Mouse (Mus musculus): ENCODE results near the gene Polg.
A peak's percentile ranks its signal among the peaks of the same experiment; 100 is the strongest.

Gene Polg

DNA sequence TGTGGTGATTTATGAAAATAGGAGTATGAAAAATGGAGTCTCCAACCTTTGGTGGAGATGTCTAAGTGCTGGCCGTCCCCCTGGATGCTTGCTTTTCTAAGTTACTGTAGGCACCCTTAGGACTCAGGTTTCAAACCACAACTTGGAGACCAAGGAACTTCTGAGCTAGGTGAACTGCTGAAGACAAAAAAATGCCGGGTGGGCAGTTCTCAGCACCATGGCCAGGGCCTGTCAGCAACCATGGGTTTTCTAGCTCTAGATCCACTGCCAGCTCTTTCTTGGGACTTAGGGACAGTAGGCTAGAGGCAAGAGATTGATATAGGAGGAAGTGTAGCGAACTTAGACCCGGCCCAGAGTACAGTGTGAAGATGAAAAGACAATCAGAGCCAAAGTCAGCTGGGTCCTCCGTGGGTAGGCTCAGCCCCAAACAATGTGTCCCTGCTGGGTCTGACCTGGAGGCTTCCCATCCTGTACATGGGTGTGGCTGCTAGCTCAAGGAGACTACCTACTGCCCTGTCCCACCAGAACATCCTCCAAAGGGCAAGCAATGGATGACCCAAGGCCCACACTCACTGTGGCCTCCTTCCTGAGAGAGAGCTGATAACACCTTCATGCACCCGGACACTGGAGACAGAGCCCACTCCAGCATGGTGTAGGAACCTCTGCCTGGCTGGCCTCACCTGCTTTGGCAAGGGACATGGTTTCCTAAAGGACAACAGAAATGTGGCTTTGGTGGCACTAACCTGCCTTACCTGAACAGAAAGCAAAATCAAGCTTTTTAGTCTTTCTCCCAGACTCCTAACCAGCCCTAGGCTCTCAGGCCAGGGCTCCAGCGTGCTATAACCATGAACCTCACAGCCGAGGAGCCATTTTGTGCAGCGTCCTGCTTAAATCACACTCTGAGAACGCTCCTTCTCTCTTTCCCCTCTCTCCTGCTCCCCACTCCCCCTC, 36.3 kb upstream of the Polg start:
- DNase-seq (ENCODE audit: low spot score): no peak

DNA sequence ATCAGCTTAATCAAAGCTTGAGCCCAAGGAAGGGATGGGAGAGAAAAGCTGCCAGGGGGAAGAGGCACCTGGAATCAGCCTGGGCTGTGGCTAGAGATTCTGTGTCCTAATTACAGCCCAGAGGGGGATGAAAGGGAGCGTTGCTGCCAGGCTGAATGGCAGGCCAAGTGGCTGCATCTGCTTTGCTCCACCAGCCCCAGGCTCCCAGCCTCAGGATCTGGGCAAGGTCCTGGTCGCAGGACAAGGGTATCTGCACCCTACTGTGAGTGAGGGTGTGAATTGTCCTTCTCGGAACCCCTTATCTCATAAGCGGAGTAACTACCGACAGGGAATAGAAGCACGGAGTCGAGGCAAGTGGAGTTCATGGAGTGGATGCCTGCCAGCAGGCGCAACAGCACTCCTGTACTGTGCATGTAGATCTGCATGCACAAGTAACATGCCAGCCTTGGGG, 35.4 kb upstream of the Polg start:
- DNase-seq (ENCODE audit: low spot score): no peak

DNA sequence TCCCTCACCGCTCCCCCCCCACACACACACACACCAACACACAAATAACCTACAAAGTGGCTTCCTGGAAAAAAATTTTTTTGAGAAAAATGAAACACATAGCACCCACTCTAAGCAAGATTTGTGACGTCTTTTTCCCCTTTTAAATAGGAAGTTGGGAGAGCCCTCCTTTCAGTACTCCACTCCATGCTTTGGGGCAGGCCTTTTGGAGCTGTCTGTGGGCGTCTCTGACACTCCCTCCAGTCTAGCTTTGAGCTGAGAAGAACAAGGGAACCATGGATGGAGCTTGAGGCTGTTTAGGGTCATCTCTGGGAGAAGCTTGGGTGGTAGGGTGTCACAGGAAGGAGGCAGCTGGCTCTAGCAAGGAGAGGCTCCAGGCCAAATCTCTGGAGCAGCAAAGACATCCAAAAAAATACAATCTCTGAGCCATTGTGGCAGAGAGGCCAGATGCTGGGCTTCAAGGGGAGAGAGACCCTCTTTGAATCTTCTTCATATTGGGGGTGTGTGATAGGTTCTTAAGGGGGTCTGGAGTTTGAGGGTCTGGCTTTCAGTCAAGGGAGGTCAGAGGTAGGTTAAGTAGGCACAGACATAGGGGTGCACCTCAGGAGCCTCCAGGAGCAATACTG, 34.6 kb upstream of the Polg start:
- DNase-seq (ENCODE audit: low spot score): no peak

DNA sequence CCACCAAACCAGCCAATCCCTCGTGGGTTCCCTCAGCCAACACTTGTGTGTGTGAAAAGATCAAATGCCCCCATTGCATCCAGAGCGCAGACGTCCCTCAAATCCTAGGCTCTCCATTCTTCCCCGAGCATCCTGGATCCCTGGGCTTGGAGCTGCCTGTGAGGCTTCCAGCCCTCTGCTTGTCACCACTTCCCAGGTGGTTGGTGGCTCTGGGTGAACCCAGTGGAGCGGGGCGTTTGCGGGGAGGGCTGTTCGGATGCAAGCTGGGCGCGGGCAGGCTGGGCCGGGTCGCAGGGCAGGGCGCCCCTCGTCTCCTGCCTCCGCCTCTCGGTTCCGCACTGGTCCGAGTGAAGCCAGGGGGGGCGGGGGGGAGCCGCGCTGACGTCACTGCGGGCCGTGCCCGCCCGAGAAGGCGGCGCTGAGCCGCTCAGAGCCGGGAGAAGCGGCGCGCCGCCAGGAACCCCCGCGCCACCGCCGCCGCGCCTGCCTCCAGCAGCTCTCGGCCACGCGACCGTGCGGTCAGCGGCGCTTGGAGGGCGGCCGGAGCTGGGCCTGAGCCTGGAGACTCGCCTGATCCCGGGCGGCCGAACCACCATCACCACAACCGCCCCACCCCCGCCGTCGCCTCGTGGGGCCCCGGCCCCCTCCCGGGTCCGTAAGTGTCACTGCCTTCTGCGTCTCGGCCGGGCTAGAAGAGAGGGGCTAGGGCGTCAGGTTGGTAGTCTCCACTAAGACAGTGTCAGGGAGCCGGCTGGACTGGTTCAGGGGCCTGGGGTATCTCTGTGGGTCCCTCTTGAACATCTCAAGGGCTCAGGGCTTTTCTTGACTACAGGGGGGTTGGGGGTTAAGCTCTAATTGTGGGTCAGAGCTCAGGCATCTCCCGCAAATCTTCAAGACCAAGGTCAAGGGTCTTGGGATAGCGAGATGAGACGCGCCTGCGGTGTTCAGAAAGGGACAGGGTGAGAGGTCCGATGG, 33.7 kb upstream of the Polg start:
- DNase-seq (ENCODE audit: low spot score): no peak

DNA sequence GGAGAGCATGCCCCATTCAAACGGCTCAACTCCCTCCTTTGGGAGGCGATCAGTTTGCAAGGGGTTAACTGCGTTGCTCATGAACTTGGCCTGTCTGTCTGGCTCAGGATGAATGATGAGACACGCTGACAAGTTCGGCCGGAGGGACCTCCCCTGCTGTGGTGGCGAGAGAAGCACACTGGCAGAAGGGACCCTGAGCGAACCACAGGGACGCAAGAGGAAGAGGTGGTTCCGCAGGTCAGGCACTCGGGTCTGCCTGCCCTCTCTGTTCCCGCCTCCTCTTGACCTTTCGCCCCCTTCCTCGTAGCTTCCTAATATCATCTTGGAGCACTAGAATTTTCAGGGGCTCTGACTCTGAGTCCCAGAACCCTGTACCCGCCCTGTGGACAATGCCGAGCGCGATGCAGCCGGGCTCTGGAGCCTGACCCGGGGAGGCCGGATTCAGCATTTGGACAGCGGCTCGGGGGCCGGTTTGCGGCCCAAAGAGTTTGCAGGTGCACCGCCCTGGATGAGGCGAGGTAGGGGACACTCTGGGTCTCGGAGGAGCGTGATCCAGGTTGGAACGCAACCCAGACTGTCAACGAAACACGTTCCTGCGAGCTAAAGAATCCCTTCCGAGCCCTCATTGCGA, 32.9 kb upstream of the Polg start:
- DNase-seq (ENCODE audit: low spot score): peak; percentile 79

DNA sequence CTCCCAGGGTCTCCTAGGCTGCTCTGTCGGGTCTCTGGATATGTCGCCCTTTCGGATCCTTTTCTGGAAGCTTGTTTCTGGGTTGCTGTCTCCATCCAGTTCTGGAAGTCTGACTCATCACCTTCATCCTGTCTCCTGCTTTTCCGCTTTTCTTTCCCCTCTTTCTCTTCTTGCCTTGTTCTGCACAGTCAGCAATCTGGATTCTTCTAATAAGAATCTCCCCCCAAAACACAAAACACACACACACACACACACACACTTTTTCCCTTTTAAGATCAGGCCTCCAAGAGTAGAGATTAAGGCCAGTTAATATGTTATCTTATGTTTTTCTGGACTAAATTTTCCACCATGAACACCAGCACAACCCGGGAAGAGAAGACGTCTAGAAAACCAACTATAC, 32.2 kb upstream of the Polg start:
- no peak for DNase-seq (ENCODE audit: low spot score)

DNA sequence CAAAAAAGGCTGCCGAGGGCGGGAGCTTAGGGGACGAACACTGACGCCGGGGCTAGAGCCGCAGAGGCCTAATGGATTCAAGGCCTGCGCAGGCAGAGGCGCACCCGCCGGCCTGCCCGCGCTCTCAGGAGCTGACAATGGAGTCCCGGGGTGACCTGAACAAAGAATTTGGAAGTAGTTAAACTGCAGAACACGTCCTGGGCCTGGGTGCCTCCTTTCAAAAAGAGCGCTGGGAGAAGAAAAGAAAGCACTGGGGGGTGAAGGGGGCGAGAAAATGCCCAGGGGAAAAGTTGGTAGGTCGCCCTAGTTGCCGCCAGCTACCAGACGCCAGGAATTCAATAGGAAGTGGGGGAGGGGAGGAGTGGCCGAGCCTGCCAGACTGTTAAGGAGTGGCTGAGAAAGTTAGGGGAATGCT, 31.5 kb upstream of the Polg start:
- no peak for DNase-seq (ENCODE audit: low spot score)

DNA sequence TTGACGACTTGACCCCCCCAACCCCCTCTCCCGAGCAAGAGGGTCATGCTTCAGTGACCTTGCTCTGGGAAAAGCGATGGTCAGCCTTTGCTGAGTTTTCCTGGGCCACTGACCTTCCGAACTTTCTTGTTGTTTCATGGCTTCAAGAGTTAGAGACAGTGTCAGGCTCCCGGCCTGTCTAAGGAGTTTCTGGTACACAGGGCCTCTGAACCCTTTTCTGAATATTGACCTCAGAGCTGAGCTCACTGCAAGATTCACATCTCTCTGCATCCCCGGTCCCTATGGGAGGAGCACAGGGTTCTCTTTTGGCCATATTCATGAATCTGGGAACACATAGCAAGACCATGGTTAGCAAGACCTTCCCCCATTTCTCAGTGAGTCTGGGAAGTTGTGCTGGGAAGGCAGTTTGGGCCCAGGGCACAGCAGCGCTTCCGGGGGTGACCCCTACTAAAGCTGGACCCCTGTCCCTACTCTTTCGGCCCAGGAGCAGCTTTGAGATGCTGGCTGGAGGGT, 30.7 kb upstream of the Polg start:
- DNase-seq (ENCODE audit: low spot score): no peak

DNA sequence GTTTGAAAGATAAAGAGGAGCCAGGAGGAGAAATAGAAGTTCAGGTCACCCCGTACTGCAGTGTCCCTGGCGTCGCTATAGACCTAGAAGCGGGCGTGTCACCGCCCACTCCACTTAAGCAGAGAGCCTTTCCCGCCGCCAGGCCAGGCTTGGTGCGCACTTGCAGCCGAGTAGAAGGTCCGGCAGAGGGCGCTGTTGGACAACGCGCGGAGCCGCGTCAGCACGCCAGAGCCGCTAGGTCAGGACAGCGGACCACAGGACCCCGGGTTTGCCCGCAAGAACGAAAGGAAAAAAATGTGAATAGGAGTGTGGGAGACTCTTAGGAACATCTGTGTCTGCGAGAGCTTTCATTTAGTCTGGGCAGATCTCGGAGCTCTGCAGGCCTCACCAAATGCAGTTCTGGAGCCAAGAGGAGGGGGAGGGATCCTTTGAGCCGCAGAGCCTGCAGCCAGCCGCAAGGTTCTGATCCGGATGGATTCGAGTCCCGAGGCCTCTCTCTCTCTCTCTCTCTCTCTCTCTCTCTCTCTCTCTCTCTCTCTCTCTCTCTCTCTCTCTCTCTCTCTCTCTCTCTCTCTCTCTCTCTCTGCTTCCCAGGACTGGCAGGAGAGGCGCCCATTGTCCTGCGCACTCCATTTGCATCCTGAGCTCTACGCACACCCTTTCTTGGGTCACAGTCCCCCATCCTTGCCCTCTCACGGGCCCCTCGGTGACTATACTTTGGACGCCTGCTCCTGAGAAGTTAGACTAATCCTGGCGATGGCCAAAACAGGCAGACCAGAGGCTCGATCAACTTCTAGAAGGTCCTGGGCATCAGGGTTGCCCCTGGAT, 30.0 kb upstream of the Polg start:
- peak; percentile 94 for DNase-seq (ENCODE audit: low spot score)

DNA sequence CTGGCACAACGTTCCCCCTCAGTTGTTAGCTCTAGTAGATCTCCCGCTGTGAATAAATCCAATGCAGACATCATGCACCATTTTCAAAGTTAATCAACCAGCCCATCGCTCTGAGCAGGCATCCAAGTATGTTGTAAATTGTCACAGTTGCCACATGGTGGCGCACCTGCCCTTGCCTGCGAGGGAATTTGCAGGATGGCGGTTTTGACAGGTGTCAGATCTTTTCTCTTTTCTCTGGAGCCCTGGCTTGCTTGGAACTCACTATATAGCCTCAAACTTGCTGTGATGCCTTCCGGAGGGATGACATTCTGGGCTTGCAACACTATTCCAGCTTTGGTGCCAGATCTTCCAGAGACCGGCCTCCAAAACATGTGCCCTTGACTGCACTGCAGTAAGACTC, 27.8 kb upstream of the Polg start:
- peak; percentile 75 for DNase-seq (ENCODE audit: low spot score)

DNA sequence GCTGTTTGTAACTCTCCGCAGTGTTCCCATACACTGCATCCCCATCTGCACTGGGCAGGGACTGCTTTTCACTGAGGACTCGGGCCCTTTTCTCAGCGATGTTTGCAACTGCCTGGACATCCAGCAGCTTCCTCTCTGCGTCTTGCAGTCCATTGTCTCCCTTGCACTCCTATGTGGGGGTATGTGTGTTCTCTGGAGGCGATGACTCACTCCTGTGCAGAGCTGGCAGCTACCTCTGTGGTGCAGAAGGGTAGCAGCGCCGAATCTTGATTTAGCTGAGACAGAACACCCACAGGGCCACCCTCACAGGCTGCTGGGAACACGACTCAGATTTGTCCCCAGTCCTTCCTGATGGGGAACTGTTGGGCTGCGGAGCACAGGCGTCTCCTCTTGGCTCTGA, 20.4 kb upstream of the Polg start:
- no peak for DNase-seq (ENCODE audit: low spot score)

DNA sequence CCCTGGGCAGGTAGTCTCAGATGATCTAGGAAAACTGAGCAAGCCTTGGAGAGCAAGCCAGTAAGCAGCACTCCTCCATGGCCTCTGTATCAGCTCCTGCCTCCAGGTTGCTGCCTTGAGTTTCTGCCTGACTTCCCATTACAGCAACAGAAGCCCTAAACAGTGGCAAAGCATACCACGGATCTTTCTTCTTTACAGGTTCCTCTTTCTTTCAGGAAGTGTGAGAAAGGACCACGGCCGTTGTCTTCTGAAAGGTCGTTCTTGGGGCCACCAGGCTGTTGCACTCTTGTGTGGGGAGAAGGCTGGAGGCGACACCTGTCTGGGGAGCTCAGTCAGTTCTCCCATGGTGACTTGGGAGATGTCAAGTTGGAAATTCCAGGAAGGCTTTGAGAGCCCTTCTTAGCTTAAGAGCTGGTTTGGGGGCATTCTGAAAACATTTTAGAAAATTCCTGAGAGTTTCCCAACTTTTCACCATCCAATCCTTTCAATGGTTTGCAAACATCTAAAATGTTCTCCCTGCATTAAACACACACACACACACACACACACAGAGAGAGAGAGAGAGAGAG, 8.8 kb upstream of the Polg start:
- DNase-seq (ENCODE audit: low spot score): no peak

DNA sequence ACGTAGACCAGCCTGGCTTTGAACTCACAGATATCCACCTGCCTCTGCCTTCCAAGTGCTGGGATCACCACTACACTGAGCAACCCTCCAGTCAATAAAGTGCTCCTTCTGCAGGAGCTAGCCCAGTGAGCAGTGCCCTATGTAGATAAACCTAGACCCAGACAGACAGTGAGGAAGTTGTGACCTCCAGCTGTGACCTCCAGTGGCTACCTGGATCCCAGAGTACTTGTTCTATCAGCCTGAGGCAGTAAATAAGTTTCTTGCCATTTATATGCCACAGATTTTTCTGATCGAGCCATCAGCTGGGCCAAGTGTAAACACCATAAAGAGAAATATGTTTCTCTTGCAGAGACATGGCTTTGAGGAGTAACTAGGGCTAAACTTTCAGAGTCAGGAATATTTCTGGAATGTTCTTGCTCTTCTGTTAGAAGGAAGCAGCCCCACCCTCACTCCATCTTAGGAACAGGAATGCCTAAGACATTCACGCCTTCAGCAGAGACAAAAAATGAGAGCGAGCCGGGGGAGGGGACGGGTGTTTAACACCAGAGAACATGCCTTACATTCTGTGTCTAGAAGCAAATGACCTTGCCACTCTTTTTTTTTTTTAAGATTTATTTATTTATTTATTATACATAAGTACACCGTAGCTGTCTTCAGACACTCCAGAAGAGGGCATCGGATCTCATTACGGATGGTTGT, 7.5 kb upstream of the Polg start:
- DNase-seq (ENCODE audit: low spot score): no peak

DNA sequence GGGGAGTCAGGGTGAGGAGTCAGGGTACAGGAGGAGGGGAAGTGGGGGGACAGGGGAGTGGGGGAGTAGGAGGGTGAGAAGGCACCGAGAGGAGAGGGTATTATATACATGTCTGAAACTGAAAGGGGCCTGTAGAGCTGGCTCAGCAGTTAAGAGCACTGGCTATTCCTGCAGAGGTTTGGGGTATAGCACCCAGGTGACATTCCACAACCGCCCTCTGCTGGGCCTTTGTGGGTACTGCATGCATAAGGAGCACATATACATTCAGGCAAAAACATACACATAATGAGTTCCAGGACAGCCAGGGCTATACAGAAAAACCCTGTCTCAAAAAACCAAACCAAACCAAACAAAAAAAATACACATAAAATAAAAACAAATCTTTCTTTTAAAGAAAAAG, 6.6 kb upstream of the Polg start:
- DNase-seq (ENCODE audit: low spot score): no peak

DNA sequence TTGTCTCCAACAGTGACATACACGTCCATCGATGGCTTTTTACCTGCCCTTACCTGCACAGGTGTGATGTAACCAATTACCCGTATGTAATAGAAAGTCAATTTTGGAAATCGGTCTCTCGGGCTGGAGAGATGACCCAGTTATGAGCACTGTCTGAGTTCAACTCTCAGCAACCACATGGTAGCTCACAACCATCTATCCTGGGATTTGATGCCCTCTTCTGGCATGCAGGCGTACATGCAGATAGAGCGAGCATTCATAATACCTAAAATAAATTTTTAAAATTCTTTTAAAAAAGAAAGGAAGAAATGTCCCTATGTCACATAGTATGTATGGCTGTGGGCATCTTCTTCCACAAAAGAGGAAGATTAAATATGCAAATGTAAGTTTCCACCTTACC, 5.3 kb upstream of the Polg start:
- no peak for DNase-seq (ENCODE audit: low spot score)

DNA sequence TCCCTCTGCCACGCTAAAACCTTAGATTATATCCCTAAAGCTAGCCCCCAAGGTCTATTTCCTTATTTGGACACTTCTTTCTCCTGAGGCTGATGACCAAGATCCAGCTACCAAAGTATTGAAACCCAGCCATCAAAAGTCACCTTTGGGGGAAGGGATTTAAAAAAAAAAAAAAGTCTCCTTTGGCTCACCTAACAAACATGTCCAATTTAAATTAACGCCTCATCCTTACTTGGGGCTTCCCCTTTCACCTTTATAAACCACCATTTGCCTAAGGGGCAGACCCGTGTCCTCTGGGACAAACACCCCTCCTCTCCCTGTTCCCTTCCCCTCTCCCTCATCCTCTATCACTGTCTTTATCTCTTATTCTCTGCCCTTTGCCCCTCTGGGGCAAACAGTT, 4.6 kb upstream of the Polg start:
- no peak for DNase-seq (ENCODE audit: low spot score)

DNA sequence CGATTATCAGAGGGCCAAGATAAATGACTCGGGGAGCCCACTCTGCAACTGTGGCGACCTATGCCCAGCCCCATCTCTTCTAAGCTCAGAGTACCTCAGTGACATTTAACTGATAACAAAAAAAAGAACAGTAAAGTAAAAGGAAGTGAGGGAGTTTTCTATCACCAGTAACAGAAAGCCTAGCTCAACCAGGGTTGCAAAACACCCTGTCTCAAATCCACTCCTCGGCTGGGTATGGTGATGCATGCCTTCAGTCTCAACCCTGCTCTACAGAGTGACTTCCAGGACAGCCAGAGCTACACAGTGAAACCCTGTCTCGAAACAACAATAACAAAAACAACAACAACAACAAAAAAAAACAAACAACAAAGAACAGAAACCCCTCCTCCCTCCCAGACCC, 3.6 kb upstream of the Polg start:
- DNase-seq (ENCODE audit: low spot score): no peak

DNA sequence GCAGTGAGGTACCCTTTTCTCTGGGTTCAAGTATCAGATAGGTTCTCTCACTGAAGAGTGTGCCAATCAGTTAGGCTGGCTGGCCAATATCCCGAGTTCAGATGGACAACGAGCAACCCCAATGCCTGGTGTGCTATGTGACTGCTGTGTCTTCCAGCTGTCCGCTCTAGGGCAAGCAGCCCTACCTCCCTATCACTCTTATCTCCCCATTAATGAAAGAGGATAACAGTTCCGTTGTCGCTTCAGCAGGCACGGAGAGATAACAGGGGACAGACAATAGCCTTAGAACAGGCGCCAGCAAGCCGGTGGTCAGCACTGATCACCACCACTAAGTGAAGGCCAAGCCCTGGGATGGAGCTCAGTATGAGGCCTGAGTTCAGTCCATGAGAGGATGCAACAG, 2.8 kb upstream of the Polg start:
- no peak for DNase-seq (ENCODE audit: low spot score)

DNA sequence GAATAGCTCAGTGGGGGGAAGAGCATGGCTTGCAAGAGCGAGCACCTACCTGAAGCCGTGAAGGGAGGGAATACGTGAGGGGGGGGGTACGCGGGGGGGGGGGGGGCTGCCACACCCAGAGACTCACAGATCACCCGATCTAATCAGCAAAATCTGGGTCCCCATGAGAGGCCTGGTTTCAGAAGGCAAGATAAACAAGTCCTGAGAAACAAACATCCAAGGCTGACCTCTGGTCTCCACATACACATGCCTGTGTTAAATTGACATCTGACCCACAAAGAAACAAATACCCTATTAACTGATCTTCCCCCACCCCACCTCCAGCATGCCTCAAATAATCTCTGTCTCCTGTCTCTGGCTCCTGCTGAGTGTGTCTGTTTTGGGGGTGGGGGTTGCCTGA, 1.8 kb upstream of the Polg start:
- DNase-seq (ENCODE audit: low spot score): no peak
